Mouse (Mus musculus) liver, embryonic 14.5 days (tissue): ENCODE results near the gene Wdr81. TPM values are rescaled to one million over a fixed set of nuclear protein-coding genes. Genes with fewer than 3 reads are reported as not detected.
"Not testable (repeated sequence)": the region's sequence is repeated elsewhere in the genome, so short reads cannot be mapped to it uniquely, and the experiment has no call there.

Experiments used
- ATAC-seq: fragments of 200-750 bp; cut with Nextera tagmentation; 2 replicates; pipeline ENCODE4 v1.8.0; 2017; ENCODE audit warnings: moderate number of reproducible peaks, mild to moderate bottlenecking, moderate library complexity; ENCODE audit not compliant: insufficient read depth
- DNase-seq, 3 experiments: peaks; one replicate each; pipeline ENCODE4 v3.0.0-alpha.2; 2012 to 2013; ENCODE audit warnings: low read depth in 3 of 3, low spot score in 3 of 3
- H3K27ac ChIP-seq: fragments of 300-500 bp; sonication (generic); 2 replicates; pipeline ENCODE4 v1.5.1; 2014; ENCODE audit warnings: moderate library complexity, mild to moderate bottlenecking, control low read depth, inconsistent platforms
- H3K27me3 ChIP-seq: fragments of 300-500 bp; sonication (generic); 2 replicates; pipeline ENCODE4 v1.6.1; 2014; ENCODE audit warnings: mild to moderate bottlenecking, low read length, moderate library complexity; ENCODE audit not compliant: control insufficient read depth, insufficient read depth
- H3K36me3 ChIP-seq: fragments of 300-500 bp; sonication (generic); replicated peaks from 2 replicates; pipeline ENCODE4 v1.6.1; 2014; ENCODE audit warnings: low read depth; ENCODE audit not compliant: control insufficient read depth, insufficient read depth
- H3K4me1 ChIP-seq, 2 experiments: fragments of 200-500 bp in 1 of 2; fragments of 300-500 bp in 1 of 2; sonication (generic) in 1 of 2; replicated peaks; 2 replicates each; pipeline ENCODE4 v1.6.1; 2012 to 2014; ENCODE audit warnings: antibody characterized with exemption in 1 of 2, inconsistent platforms in 1 of 2, low read length in 1 of 2; ENCODE audit not compliant: control insufficient read depth in 2 of 2, insufficient read depth in 2 of 2
- H3K4me2 ChIP-seq: fragments of 300-500 bp; sonication (generic); 2 replicates; pipeline ENCODE4 v1.6.1; 2014; ENCODE audit warnings: low read depth, mild to moderate bottlenecking, control low read depth, moderate library complexity
- H3K4me3 ChIP-seq, 2 experiments: fragments of 200-500 bp in 1 of 2; fragments of 300-500 bp in 1 of 2; sonication (generic) in 1 of 2; 2 replicates each; pipeline ENCODE4 v1.5.1; 2012 to 2014; ENCODE audit warnings: low read depth in 2 of 2, low read length in 2 of 2, mild to moderate bottlenecking in 2 of 2, control low read depth in 1 of 2, inconsistent platforms in 1 of 2, moderate library complexity in 1 of 2; ENCODE audit not compliant: insufficient read depth in 1 of 2
- H3K9ac ChIP-seq: fragments of 300-500 bp; sonication (generic); replicated peaks from 2 replicates; pipeline ENCODE4 v1.6.1; 2014; ENCODE audit warnings: mild to moderate bottlenecking, control low read depth, moderate library complexity
- H3K9me3 ChIP-seq: fragments of 300-500 bp; sonication (generic); 2 replicates; pipeline ENCODE4 v1.6.1; 2016; ENCODE audit warnings: low read length, mixed read lengths; ENCODE audit not compliant: control insufficient read depth
- CTCF ChIP-seq: IDR thresholded peaks from 2 replicates; pipeline ENCODE4 v1.5.1; 2016; ENCODE audit warnings: antibody characterized with exemption, low read depth, control low read depth
- EP300 ChIP-seq: IDR thresholded peaks from 2 replicates; pipeline ENCODE4 v1.6.1; 2016; ENCODE audit warnings: antibody characterized with exemption, low read depth
- WGBS: fragments of 180-500 bp; shearing (Covaris S2); extraction: QIAGEN DNeasy Blood & Tissue Kit; methylation state at CpG from one replicate; pipeline ENCODE4 v1.1.7; 2014; ENCODE audit not compliant: insufficient replicate concordance; 5-methylcytosine and 5-hydroxymethylcytosine counted together
- polyA plus RNA-seq, 2 experiments: library from polyadenylated mRNA; depleted of rRNA in 1 of 2; stranded (reverse) in 1 of 2; unstranded in 1 of 2; fragments of >200 nt; fragmentation: Nextera tagmentation in 1 of 2; extraction: Ambion mirVana in 1 of 2; gene quantifications; 2 replicates each; pipeline versions ENCODE4 v1.2.1 to v1.2.3; 2012 to 2014

Wdr81 gene
- polyA plus RNA-seq, 2 experiments: 14.6 to 15.3 TPM

- peak overlapping the region; percentile 99 for H3K27ac ChIP-seq
- no peaks in the 10 kb centered on the region for H3K27me3 ChIP-seq
- peak overlapping the region; percentile 100 for H3K4me2 ChIP-seq
- no peak overlapping the region for H3K4me3 ChIP-seq
- no peak overlapping the region for H3K9ac ChIP-seq
- no peaks in the 10 kb centered on the region for H3K9me3 ChIP-seq
- DNase-seq (no peak), ATAC-seq (no peak)
- 15% methylated on average over 8 of the region's 8 CpGs for WGBS
- H3K4me1 ChIP-seq: peaks cover 40 to 54% of the 10 kb centered on the region in 2 experiments
- TF ChIP-seq EP300 (no peak), CTCF (no peak)
- H3K36me3 ChIP-seq: peaks cover 3% of the 10 kb centered on the region
Measured at GRCm38 (mm10) chr11:75458628-75459041, 4.1 kb upstream of the Wdr81 start.

GRCm38 (mm10) chr11:75458169-75458568, 3.7 kb upstream of the Wdr81 start:
- Histone ChIP-seq H3K4me2 (peak overlapping the region; percentile 100), H3K4me1 (peaks cover 37 to 52% of the 10 kb centered on the region in 2 experiments), H3K27me3 (no peaks in the 10 kb centered on the region), H3K27ac (peak overlapping the region; percentile 99), H3K9ac (peak overlapping the region; percentile 20; the same call in 1 of the 2 replicates), H3K9me3 (no peaks in the 10 kb centered on the region), H3K4me3 (no peak overlapping the region), H3K36me3 (no peaks in the 10 kb centered on the region)
- TF ChIP-seq EP300 (no peak), CTCF (peak; percentile 90)
- ATAC-seq (no peak), DNase-seq (peak in 1 of 3 experiments; percentile 56)
- 18% methylated on average over 3 of the region's 3 CpGs for WGBS

- no peaks in the 10 kb centered on the region; the same call in 1 of the 2 replicates for H3K36me3 ChIP-seq
- ATAC-seq: no peak
- H3K9me3 ChIP-seq: no peaks in the 10 kb centered on the region
- TF ChIP-seq EP300 (no peak), CTCF (no peak)
- WGBS: 70% methylated on average over 7 of the region's 7 CpGs
- peaks cover 36 to 50% of the 10 kb centered on the region in 2 experiments for H3K4me1 ChIP-seq
- no peak overlapping the region for H3K4me3 ChIP-seq
- no peak overlapping the region for H3K4me2 ChIP-seq
- no peak for DNase-seq
- H3K9ac ChIP-seq: no peak overlapping the region
- no peak overlapping the region for H3K27ac ChIP-seq
- H3K27me3 ChIP-seq: no peaks in the 10 kb centered on the region
Measured at GRCm38 (mm10) chr11:75456440-75456871, 1.9 kb upstream of the Wdr81 start.

- not testable (repeated sequence) for H3K36me3 ChIP-seq, H3K27ac ChIP-seq, H3K4me3 ChIP-seq, H3K27me3 ChIP-seq, DNase-seq, H3K9ac ChIP-seq, H3K4me2 ChIP-seq, H3K9me3 ChIP-seq, ATAC-seq
- peaks cover 40 to 55% of the 10 kb centered on the region in 2 experiments for H3K4me1 ChIP-seq
- WGBS: 83% methylated on average over 2 of the region's 2 CpGs
Measured at GRCm38 (mm10) chr11:75455971-75456370, 1.5 kb upstream of the Wdr81 start.

- TF ChIP-seq EP300 (no peak), CTCF (no peak)
- no peaks in the 10 kb centered on the region for H3K9me3 ChIP-seq
- no peaks in the 10 kb centered on the region for H3K27me3 ChIP-seq
- WGBS: 68% methylated on average over 10 of the region's 10 CpGs
- no peaks in the 10 kb centered on the region; the same call in 1 of the 2 replicates for H3K36me3 ChIP-seq
- peaks cover 45 to 57% of the 10 kb centered on the region in 2 experiments for H3K4me1 ChIP-seq
- peak overlapping the region; percentile 7 for H3K27ac ChIP-seq
- ATAC-seq (no peak), DNase-seq (no peak)
- no peak overlapping the region for H3K9ac ChIP-seq
- no peak overlapping the region for H3K4me3 ChIP-seq
- H3K4me2 ChIP-seq: peak overlapping the region; percentile 86
Measured at GRCm38 (mm10) chr11:75455041-75455736, 672 bp upstream of the Wdr81 start.
